Mouse (Mus musculus): Measurements from ENCODE around the gene Npl. TPM values are rescaled to one million over a fixed set of nuclear protein-coding genes. Genes with fewer than 3 reads are reported as not detected.
A peak's percentile ranks its signal among the peaks of the same experiment; 100 is the strongest.

The Npl gene
- polyA plus RNA-seq, 1 experiment: 3.8 TPM

- DNase-seq: no peak
- no peak overlapping the region for H3K27ac ChIP-seq (ENCODE audit: insufficient read depth, low read length)
Measured at GRCm38 (mm10) chr1:153559701-153560100, 9.9 kb upstream of the Npl start.

GRCm38 (mm10) chr1:153559126-153559647 is 9.3 kb upstream of the Npl start:
- H3K4me3 ChIP-seq (replicated peaks; ENCODE audit: insufficient read depth, low read depth, low read length): no peak overlapping the region
- no peak overlapping the region for H3K27ac ChIP-seq (ENCODE audit: insufficient read depth, low read length)
- peak; percentile 87 for TF ChIP-seq CTCF (IDR thresholded peaks at IDR 0.05; ENCODE audit: borderline replicate concordance, insufficient read depth, low read depth, low read length)
- no peak for TF ChIP-seq POLR2A (IDR thresholded peaks at IDR 0.05; ENCODE audit: borderline replicate concordance, insufficient read depth, low read length)
- WGBS: 23% methylated on average over 9 of the region's 9 CpGs
- no peaks in the 10 kb centered on the region for H3K4me1 ChIP-seq (ENCODE audit: control insufficient read depth, insufficient read depth, low read length)
- peak; percentile 68 to 71 for DNase-seq
- no peaks in the 10 kb centered on the region for H3K27me3 ChIP-seq (ENCODE audit: control insufficient read depth, insufficient read depth, low read length)

More at GRCm38 (mm10) chr1:153559701-153560100, 9.9 kb upstream of the Npl start:
- WGBS: 66% methylated on average over 7 of the region's 7 CpGs
- no peak for TF ChIP-seq CTCF (IDR thresholded peaks at IDR 0.05; ENCODE audit: borderline replicate concordance, insufficient read depth, low read depth, low read length)
- no peak for TF ChIP-seq POLR2A (IDR thresholded peaks at IDR 0.05; ENCODE audit: borderline replicate concordance, insufficient read depth, low read length)
- Histone ChIP-seq H3K4me1 (ENCODE audit: control insufficient read depth, insufficient read depth, low read length) (no peaks in the 10 kb centered on the region), H3K4me3 (replicated peaks; ENCODE audit: insufficient read depth, low read depth, low read length) (no peak overlapping the region), H3K27me3 (ENCODE audit: control insufficient read depth, insufficient read depth, low read length) (no peaks in the 10 kb centered on the region)

DNA sequence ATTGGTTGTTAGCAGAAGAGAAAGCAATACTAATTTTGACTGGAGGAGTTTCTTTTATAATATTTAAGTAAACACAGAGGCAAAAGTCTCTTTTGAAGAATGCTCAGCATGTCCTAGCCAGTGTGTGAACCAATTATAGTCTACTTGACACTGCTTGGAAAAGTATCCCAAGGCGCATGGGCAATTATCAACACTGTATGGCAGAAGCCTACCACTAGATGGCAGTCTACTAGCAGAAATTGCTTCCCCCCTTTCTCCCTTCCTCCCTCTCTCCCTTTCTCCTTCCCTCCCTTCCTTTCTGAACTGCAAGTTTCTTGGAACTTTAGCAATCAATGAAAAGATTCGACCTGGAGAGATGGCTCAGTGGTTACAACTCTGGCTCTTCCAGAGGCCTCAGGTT is 7.1 kb upstream of the Npl start:
- no peaks in the 10 kb centered on the region for H3K27me3 ChIP-seq (ENCODE audit: control insufficient read depth, insufficient read depth, low read length)
- H3K27ac ChIP-seq (ENCODE audit: insufficient read depth, low read length): no peak overlapping the region
- H3K4me1 ChIP-seq (ENCODE audit: control insufficient read depth, insufficient read depth, low read length): no peaks in the 10 kb centered on the region
- no peak for TF ChIP-seq POLR2A (IDR thresholded peaks at IDR 0.05; ENCODE audit: borderline replicate concordance, insufficient read depth, low read length)
- peak; percentile 85 for TF ChIP-seq CTCF (IDR thresholded peaks at IDR 0.05; ENCODE audit: borderline replicate concordance, insufficient read depth, low read depth, low read length)
- WGBS: 5% methylated on average over 2 of the region's 2 CpGs
- DNase-seq: peak; percentile 37 to 52
- no peak overlapping the region for H3K4me3 ChIP-seq (replicated peaks; ENCODE audit: insufficient read depth, low read depth, low read length)

DNA sequence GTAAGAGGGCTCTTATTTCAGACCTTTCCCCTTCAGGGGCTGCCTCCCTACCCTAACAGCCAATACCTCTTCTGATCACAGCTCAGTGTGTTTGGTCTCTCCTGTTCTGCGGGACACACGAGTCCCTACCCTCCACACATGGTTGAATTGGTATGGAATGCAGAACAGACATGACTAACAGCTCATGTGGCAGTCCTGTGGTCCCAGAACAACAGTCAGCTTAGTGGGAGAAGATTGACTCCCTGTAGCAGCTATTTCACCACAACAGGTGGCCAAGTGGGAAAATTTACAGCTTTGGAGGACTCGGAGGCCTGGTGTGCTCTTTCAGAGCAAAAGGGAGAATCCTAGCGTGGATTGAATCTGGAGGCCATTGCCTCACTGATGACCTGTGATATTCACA is 6.4 kb upstream of the Npl start:
- Histone ChIP-seq H3K27ac (ENCODE audit: insufficient read depth, low read length) (no peak overlapping the region), H3K27me3 (ENCODE audit: control insufficient read depth, insufficient read depth, low read length) (no peaks in the 10 kb centered on the region), H3K4me3 (replicated peaks; ENCODE audit: insufficient read depth, low read depth, low read length) (no peak overlapping the region), H3K4me1 (ENCODE audit: control insufficient read depth, insufficient read depth, low read length) (no peaks in the 10 kb centered on the region)
- no peak for DNase-seq
- TF ChIP-seq POLR2A (IDR thresholded peaks at IDR 0.05; ENCODE audit: borderline replicate concordance, insufficient read depth, low read length): no peak
- TF ChIP-seq CTCF (IDR thresholded peaks at IDR 0.05; ENCODE audit: borderline replicate concordance, insufficient read depth, low read depth, low read length): no peak
- 91% methylated on average over 4 of the region's 4 CpGs for WGBS

DNA sequence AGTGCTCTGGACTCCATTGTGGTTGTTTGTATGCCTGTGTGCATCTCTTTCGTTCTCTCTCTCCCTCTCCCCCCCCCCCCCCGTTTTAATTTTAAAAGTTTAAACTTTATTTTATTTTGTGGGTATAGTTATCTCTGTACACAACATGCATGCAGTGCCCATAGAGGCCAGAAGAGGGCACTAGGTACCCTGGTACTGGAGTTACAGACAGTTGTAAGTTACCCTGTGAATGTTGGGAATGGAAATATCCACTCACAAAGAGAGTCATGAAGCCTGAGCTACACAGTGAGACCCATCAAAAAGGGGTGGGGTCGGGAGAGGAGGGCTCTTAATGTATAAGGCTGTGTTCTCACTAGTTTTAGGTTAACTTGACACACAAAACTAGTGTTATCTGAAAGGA is 969 bp upstream of the Npl start:
- 19% methylated on average over 3 of the region's 3 CpGs for WGBS
- H3K27ac ChIP-seq (ENCODE audit: insufficient read depth, low read length): no peak overlapping the region
- H3K27me3 ChIP-seq (ENCODE audit: control insufficient read depth, insufficient read depth, low read length): no peaks in the 10 kb centered on the region
- DNase-seq: peak; percentile 25 to 38
- H3K4me1 ChIP-seq (ENCODE audit: control insufficient read depth, insufficient read depth, low read length): no peaks in the 10 kb centered on the region
- TF ChIP-seq POLR2A (IDR thresholded peaks at IDR 0.05; ENCODE audit: borderline replicate concordance, insufficient read depth, low read length): no peak
- TF ChIP-seq CTCF (IDR thresholded peaks at IDR 0.05; ENCODE audit: borderline replicate concordance, insufficient read depth, low read depth, low read length): peak; percentile 34; the same call in 1 of the 2 replicates
- H3K4me3 ChIP-seq (replicated peaks; ENCODE audit: insufficient read depth, low read depth, low read length): no peak overlapping the region

DNA sequence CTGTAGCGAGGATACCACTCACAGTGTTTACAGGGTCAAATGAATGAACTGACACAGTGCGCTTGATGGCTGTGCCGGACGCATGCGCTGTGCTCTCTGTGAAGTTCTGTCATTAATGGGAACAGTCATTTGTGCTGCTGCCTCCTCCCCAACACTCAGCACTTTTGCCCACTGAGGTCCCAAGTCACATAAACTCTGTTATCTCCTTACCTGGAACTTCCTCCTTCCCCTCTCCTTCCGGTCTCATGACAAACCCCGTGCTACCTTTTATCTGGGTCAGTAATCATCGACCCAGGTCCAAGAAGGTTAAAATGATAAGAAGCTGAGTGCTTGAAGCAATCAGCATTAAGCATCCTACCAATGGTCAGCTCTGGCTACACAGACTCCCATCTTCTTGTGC is 2.3 kb downstream of the Npl start:
- H3K27me3 ChIP-seq (ENCODE audit: control insufficient read depth, insufficient read depth, low read length): no peaks in the 10 kb centered on the region
- H3K4me1 ChIP-seq (ENCODE audit: control insufficient read depth, insufficient read depth, low read length): no peaks in the 10 kb centered on the region
- no peak for DNase-seq
- H3K27ac ChIP-seq (ENCODE audit: insufficient read depth, low read length): no peak overlapping the region
- WGBS: 83% methylated on average over 8 of the region's 8 CpGs
- H3K4me3 ChIP-seq (replicated peaks; ENCODE audit: insufficient read depth, low read depth, low read length): no peak overlapping the region
- TF ChIP-seq CTCF (IDR thresholded peaks at IDR 0.05; ENCODE audit: borderline replicate concordance, insufficient read depth, low read depth, low read length) (no peak), POLR2A (IDR thresholded peaks at IDR 0.05; ENCODE audit: borderline replicate concordance, insufficient read depth, low read length) (no peak)

- TF ChIP-seq POLR2A (IDR thresholded peaks at IDR 0.05; ENCODE audit: borderline replicate concordance, insufficient read depth, low read length) (no peak), CTCF (IDR thresholded peaks at IDR 0.05; ENCODE audit: borderline replicate concordance, insufficient read depth, low read depth, low read length) (no peak)
- Histone ChIP-seq H3K27me3 (ENCODE audit: control insufficient read depth, insufficient read depth, low read length) (no peaks in the 10 kb centered on the region), H3K4me3 (replicated peaks; ENCODE audit: insufficient read depth, low read depth, low read length) (no peak overlapping the region), H3K4me1 (ENCODE audit: control insufficient read depth, insufficient read depth, low read length) (no peaks in the 10 kb centered on the region), H3K27ac (ENCODE audit: insufficient read depth, low read length) (no peak overlapping the region)
- WGBS: 91% methylated on average over 2 of the region's 2 CpGs
- DNase-seq: no peak
Measured at GRCm38 (mm10) chr1:153545196-153545595, 4.6 kb downstream of the Npl start.

DNA sequence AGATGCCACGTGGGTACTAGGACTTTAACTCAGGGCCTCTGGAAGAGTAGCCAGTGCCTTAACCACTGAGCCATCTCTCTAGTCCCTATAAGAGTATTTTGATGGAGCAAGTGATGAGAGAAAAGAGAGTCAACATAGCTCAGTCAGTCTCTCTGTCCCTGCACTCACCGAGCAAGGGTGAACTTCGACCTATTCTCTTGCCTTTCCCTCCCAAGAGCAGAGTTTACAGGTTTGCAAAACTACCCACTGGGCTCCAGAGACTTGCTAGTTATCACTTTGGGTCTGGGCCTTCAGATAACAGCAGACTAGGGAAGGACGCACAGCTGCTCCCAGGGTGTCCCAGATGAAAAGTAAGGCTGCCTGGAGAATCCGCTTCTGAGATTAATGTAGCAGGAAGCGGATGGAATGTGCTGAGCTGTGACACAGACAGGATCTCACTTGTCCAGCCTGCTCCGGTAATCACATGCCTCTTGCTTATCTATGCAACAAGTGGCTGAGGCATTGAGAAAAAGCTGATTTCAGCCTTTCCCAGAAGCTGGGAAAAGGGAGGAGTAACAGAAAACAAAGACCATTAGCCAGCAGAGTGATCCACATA is 7.0 kb downstream of the Npl start:
- WGBS: 70% methylated on average over 7 of the region's 7 CpGs
- no peak overlapping the region for H3K27ac ChIP-seq (ENCODE audit: insufficient read depth, low read length)
- no peaks in the 10 kb centered on the region for H3K27me3 ChIP-seq (ENCODE audit: control insufficient read depth, insufficient read depth, low read length)
- no peak overlapping the region for H3K4me3 ChIP-seq (replicated peaks; ENCODE audit: insufficient read depth, low read depth, low read length)
- H3K4me1 ChIP-seq (ENCODE audit: control insufficient read depth, insufficient read depth, low read length): no peaks in the 10 kb centered on the region
- TF ChIP-seq CTCF (IDR thresholded peaks at IDR 0.05; ENCODE audit: borderline replicate concordance, insufficient read depth, low read depth, low read length) (no peak), POLR2A (IDR thresholded peaks at IDR 0.05; ENCODE audit: borderline replicate concordance, insufficient read depth, low read length) (no peak)
- DNase-seq: no peak

Measured in cerebellum, adult 2 months (tissue).